Mouse (Mus musculus): Measurements from ENCODE around the gene Rp9.
"Not testable (repeated sequence)": the region's sequence is repeated elsewhere in the genome, so short reads cannot be mapped to it uniquely, and the experiment has no call there.

The Rp9 gene

DNA sequence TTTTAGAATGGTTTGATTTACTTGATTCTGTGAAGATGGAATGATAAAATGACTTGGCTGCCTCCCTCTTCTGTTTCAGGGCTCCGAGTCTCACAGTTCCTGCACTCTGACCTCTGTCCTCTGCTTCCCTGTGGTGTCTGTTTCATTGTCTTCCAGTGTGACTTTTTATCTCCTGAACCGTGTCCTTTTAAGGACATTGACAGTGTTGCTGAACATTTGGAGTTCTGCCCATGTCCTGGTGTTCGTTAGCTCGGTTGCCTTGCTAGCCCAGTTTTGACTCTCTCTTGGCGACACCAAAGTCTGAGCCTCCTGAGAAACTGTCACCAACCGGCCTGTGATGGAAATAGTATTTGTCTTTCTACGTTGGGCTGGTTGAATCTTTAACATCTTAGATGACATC, 49.1 kb downstream of the Rp9 start:
- peak; percentile 6 to 12 for DNase-seq (ENCODE audit: low spot score in 2 of 2)

DNA sequence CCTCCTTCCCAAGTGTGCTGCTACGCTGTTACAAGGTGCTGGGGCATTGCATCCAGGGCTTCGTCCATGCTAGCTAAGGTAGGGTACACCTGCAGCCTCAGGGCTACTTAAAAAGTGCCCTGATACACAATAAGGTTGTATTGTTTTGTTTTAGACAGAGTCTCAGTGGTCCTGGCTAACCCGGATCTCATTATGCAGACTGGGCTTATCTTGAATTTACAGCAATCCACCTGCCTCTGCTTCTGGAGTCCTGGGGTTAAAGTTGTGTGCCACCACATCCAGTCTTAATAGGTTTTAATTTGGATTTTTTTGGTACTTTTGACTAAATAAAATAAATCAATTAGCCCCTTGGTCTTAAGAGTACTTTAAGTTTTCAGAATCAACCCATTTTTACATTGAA, 49.7 kb downstream of the Rp9 start:
- no peak for DNase-seq (ENCODE audit: low spot score in 2 of 2)

DNA sequence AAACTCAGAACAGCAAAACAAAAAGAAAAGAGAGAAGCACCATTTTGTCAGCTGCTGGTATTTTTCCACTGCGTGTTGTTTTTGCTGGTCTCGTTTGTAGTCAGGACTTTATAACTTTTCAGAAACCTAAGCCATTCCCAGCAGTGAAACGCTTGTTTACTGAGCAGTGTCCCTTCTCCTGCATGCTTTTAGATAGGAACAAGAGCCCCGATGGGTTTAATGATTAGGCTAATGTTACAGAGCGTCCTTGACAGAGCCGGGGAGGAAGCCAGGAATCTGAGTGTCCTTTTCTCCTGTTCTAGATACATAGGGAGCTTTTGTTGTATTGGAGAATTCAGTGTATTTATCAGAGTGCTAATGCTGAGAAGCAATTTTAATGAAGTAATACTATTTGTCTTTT, 52.0 kb downstream of the Rp9 start:
- no peak for DNase-seq (ENCODE audit: low spot score in 2 of 2)

DNA sequence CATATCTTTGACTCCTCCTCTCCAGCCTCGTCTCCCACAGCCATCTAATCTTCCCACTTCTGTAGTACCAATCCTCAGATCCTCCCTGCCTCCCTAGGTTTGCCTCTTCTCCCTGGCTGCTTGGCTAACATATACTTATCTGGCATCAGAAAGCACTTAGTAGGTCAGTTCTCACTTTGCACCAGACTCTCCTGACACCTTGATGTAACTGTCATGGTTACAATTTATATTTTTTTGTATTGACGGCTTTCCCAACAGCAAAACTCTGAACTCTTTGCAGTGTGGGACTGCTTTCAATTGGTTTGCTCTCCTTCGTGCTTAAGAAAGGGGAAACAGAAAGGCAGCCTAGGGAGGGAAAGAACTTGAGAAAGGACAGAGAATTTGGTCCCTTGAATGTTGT, 53.4 kb downstream of the Rp9 start:
- no peak for DNase-seq (ENCODE audit: low spot score in 2 of 2)

DNA sequence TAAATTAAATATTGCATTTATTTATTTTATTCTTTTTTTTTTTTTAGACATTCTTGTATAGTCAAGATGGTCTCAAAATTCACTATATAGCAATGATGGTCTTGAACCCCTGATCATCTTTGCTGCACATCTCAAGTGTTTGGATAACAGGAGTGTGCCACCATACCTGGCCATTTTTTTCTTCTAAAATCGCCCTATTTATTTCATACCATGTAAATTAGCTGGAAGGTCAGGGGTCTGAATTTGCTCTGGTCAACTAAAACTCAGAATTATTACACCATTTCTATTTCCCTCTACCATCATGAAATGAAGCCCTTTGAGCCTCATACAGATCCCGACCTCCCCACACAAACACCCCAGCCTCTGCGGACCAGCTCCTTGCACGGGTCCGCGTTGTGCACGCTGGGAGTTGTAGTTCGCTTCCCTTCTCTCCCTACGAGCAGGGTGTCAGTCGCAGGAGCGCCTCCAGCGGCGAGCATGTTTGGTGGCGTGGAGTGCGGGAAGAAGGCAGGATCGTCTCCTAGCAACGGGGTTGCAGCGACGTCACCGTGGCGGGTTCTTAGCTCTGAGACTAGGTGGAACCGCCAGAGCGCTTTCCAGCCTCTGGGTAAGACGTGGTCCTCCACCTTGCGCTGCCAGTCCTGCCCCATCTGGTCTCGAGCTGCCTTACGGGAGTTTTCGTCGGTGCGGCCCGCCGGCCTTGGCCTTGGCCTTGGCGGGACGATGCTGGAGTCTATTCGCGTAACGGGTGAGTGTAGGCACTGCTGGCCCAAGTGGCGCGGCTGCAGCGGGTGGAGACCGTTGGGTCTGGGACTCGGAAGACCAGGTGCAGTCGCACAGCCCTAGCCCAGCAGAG, 58.3 kb downstream of the Rp9 start, which contains the start of gene 9530077C05Rik:
TSS of gene 9530077C05Rik (plus strand) at position 512 of the 856 bp plus-strand sequence.
- peak; percentile 96 to 97 for DNase-seq (ENCODE audit: low spot score in 2 of 2)

DNA sequence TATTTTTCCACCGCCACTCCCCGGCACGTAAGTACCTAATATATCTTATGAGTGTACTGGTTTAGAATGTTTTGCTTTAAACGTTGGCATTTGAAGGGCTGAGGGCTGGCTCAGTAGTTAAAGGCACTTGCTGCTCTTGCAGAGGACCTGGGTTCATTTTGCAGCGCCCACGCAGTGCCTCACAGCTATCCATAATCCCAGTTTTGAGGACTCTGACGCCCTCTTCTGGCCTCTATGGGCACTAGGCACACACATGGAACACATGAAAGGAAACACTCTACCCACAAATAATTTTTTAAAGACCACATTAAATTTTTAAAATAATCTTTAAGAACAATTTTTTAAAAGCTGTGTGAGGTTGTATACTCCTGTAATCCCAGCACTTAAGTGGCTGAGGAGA, 60.0 kb downstream of the Rp9 start:
- no peak for DNase-seq (ENCODE audit: low spot score in 2 of 2)

DNA sequence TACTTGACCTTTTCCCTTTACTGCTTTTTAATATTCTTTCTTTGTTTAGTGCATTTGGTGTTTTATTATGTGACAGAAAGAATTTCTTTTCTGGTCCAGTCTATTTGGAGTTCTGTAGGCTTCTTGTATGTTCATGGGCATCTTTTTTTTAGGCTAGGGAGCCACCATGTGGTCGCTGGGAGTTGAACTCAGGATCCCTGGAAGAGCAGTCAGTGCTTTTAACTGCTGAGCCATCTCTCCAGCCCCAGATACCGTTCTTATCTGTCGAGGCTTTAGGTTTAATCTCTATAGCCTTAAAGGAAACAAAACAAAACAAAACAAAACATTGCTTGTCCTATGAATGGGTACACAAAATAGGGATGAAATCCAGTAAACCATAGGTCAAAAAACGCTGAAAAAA, 61.2 kb downstream of the Rp9 start:
- DNase-seq (ENCODE audit: low spot score in 2 of 2) = not testable (repeated sequence)

DNA sequence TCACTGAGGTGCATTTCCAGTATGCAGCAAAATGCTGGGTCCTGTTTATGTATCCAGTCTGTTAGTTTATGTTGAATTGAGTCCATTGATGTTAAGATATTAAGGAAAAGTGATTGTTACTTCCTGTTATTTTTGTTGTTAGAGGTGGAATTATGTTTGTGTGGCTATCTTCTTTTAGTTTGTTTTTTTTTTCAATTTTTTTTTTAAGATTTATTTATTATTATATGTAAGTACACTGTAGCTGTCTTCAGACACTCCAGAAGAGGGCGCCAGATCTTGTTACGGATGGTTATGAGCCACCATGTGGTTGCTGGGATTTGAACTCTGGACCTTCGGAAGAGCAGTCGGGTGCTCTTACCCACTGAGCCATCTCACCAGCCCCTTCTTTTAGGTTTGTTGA, 61.9 kb downstream of the Rp9 start:
- DNase-seq (ENCODE audit: low spot score in 2 of 2) = not testable (repeated sequence)

DNA sequence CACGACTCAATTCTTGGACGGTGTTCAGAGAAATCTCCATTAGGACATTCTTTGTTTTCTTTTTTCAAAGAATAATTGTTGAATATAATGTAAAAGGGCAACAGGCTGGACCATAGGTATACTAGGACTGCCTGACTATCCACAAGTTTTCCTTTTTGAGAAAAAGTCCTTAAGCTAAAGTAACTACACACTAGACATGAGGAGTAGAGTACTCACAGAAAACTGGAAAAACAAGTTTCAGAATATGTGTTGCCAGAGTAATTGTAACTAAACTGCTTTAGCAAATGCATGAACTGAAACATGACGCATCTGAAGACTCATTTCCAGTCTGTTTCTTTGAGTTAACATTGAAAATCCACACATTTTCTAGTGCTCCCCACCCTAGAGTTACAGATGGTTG, 64.1 kb downstream of the Rp9 start:
- no peak for DNase-seq (ENCODE audit: low spot score in 2 of 2)

DNA sequence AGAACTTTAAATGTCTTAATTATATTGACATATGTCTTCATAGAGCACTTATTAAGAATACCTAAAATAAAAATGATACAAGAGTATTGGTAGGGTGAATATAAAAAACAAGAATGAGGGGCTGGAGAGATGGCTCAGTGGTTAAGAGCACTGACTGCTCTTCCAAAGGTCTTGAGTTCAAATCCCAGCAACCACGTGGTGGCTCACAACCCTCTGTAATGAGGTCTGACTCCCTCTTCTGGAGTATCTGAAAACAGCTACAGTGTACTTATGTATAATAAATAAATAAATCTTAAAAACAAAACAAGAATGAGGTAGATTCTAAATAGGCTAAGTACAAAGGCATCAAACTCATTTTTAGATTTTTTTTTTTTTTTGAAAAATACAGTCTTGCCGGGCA, 66.0 kb downstream of the Rp9 start:
- DNase-seq (ENCODE audit: low spot score in 2 of 2) = not testable (repeated sequence)

DNA sequence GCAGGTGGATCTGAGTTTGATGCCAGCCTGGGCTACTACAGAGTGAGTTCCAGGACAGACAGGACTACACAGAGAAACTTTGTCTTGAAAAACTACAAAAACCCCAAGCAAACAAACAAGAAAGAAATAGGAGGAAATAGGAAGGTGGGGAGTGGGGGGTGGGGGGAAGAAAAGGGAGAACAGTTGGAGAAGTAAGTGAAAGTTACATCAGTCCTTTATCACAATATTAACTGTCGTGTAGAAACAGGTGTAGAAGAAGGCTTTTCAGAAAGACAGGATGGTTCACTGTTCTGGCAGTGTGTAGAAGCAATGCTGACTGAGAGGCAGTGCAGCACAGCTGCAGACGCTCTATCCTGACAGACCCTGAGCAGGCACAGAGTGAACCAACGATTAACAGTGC, 66.6 kb downstream of the Rp9 start:
- no peak for DNase-seq (ENCODE audit: low spot score in 2 of 2)

DNA sequence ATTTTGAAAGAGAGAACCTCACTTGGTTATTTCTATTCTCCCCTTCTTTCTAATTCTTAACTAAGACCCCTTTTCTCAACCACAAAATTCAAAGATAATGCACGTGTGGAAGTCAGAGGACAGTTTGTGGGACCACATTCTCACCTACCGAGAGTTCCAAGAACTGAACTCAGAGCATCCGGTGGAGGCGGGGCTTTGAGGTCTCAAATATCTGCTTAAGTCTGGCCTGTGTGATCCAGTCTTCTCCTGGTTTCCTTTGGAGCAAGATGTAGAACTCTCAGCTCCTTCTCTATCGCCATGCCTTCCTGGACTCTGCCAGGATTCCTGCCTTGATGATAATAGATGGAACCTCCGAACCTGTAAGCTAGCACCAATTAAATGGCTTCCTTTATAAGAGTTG, 67.5 kb downstream of the Rp9 start:
- DNase-seq (ENCODE audit: low spot score in 2 of 2) = no peak

DNA sequence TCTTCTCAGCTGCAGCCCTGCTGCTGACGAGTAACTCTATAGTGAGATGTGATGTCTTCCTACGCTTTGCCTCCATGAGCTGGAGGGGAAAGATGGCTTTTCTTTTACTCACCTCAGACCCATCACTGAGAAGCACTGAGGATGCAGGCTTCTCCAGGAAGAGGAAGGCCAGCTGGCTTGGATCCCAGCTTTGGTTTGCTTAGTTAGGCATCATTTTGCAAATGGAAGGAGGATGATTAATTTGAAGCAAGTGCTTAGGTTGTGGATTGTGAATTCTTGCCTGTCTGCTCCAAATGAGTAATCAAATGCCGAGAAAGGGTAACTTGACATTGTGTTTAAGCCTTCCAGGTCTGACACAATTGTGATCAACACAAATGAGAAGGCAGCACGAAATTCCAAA, 70.5 kb downstream of the Rp9 start:
- no peak for DNase-seq (ENCODE audit: low spot score in 2 of 2)

DNA sequence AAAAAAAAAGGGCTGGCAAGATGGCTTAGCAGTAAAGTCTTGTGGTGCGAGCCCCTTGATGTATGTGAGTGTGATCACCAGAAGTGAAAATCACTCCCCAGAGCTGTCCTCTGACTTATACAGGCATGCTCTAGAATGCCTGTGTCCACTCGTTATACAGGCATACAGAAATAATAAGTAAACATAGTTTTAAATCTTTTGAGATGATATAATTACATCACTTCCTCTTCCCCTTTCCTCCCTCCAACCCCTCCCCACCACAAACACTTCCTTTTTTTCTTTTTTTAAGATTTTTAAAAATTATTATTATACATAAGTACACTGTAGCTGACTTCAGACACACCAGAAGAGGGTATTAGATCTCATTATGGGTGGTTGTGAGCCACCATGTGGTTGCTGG, 74.8 kb downstream of the Rp9 start:
- no peak for DNase-seq (ENCODE audit: low spot score in 2 of 2)

DNA sequence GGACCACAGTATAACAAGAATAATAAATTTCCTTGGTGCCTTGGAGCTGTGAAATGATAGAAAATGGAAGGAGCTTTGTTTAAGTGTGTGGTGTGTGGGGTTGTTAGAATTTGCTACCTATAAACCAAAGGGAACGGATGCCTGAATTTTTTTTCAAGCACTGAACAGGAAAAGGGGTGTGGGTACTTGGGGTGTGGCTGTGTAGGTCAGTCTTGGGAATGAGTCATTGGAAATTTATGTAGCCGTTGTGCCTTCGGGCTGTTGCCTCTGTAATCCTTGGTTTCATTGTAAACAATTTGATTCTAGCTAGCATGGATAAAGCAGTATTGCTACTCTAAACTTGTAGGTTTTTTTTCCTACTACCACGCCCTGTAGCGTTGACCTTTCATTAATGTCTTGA, 79.2 kb downstream of the Rp9 start:
- no peak for DNase-seq (ENCODE audit: low spot score in 2 of 2)

DNA sequence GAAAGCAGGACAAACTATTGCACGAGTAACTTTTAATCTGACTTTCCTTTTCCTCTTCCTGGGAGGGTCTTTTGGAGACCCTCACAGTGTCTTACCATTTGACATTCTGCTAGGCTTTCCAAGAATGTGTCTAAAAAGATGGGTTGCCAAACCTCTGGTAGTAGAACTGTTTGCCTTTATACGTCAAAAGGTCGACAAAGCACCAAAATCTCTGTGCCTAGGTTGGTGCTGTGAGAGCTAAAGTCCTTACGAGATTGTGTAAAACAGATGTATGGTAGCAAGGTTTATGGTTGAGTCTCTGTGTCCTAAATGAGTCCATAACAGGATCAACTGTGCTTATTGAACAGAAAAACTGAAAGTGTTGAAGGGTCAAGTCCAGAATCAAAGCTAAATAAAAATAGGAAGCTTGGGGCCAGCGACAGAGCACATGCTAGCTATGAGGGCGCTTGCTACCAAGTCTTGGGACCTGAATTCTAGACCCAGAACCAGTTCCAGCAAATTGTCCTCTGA, 79.8 kb downstream of the Rp9 start:
- no peak for DNase-seq (ENCODE audit: low spot score in 2 of 2)

DNA sequence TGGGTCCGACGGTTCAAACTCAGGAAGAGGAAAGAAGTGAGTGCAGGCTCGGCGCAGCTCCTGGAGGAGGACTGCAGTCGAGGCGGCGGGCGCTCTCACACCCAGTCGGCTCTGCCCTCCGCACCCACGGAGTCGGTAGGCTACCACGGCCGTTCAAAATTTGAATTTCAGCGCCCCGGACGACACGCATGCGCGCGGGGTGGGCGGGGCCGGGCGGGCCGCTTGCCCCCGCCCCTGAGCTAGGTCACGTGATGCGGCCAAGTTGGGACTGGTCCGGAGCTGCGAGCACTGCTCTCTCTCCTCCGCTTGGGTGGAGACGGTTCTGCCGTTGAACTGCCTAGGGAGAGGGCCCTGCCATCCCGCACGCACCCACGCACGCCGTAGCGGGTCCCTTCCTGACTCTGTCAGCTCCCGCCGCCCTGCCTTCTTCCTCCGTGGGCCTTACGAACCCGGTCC, 80.5 kb downstream of the Rp9 start, which contains the start of gene Anln:
TSS of gene Anln (minus strand) at position 168 of the 456 bp plus-strand sequence.
- peak; percentile 87 to 90 for DNase-seq (ENCODE audit: low spot score in 2 of 2)

DNA sequence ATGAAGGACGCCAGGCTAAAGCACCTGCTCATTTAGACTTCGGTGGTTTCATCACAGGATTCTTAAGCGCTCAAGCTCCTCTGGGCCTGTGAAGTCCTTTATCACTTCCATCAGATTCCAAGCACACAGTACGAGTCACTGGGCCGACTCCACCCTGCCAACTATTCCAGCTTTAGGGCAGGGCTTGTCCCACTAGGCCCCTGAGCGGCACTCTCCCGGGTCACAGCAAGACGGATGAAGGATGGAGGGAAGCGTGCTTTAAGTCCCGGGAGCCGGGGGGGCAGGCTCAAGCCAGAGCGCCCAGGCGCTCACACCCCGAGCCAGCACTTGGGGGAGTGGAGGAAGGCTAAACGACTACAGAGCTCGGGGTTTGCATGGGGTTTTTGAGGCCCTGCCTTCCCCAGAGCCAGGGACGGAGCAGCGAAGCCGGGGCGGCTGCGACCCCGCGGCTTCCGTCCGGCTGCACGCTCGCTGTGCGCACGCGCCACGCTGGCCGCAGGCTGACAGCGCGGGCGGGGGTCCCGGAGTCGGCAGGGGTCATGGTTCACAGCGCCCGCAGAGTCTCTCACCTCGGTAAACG, 81.1 kb downstream of the Rp9 start:
- no peak for DNase-seq (ENCODE audit: low spot score in 2 of 2)

DNA sequence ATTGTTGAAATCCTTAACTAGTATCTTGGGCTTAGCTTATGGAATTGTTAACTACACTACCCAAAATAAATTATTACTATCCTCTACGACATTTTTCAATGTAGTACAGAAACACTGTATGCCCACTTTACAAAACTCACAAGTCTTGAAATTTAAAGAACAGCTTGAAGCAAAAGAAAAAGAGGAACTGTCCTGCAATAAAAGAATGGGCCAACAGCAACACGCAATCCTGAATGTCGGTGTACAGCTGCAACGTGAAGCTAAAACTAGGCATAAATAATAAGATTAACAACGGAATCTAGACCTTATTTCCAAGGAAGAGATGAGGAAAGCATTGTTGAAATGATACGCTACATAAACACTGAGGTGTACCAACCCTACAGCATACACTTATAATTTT, 81.6 kb downstream of the Rp9 start:
- DNase-seq (ENCODE audit: low spot score in 2 of 2) = no peak

DNA sequence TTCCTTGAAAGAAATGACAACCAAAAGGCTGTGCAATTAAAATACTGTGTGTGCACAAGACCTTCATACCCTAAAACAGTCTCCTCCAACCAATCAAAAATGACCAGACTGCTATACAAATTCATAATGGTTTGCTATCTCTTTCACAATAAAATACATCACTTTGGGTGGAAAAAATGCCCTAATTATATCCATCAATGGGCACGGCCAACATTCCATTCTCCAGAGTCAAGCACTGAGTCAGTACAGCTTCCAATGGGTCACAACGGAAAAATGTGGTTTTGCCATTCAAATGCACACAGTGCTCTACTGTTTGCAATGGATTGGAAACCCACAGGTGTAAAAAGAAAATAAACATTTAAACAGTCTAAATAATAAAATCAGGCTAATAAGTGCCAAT, 83.7 kb downstream of the Rp9 start:
- no peak for DNase-seq (ENCODE audit: low spot score in 2 of 2)

DNA sequence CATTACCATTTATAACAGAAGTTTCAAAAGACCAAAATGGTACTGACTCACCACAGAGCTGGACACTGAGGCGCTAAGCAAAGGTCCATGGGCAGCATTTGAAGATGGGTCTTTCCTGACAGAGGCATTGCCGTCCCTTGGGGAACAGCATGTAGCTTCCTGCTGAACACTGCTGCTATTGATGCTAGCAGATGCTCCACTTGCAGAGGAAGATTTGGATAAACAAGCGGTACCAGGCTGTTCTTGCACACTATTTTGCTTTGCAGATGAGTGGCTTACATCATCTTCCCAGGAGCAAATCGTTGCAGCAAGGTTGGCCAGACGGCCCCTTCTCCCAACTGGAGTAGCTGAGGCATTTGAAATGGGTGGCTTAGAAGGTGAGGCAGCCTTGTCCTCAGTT, 93.5 kb downstream of the Rp9 start:
- DNase-seq (ENCODE audit: low spot score in 2 of 2) = no peak

DNA sequence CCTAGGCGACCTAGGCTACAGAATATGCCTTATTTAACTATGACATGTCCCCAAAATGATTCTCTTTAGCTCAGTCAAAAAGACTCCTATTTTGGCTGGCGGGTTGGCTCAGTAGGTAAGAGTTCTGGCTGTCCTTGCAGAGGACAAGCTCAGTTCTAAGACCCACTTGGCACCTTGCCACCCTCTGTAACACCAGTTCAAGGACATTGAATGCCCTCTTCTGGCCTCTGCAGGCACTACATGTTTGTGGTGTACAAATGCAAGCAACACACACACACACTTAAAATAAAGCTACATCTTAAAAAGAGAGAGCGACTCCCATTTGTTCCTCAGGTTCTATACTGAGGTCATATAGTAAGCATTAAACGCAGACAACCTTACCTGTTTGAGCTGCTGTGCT, 96.8 kb downstream of the Rp9 start:
- DNase-seq (ENCODE audit: low spot score in 2 of 2) = no peak

DNA sequence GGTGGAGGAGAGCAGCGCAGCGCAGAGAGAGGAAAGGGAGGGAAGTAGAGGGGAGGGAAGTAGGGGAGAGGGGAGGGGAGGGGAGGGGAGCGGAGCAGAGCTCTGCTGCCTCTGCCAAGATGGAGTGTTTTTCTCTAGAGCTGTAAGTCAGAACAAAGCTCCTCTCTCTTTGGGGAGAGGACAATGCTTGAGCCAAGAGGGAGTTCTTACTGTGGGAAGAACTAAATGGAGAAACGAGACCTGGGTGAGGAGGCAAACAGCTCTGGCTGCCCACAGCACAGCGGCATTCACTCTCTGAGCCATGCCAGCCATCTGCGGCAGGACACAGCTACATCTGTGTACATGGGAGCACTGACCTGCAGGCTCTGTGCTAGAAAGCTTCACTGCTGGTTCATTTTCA, 101.5 kb downstream of the Rp9 start:
- DNase-seq (ENCODE audit: low spot score in 2 of 2) = no peak

All from heart, adult 9 months (tissue).